Mouse (Mus musculus) adrenal gland, adult 10 weeks (tissue): ENCODE data around the gene Olfr718-ps1. TPM values are rescaled to one million over a fixed set of nuclear protein-coding genes. Genes with fewer than 3 reads are reported as not detected.

Source experiments
- polyA plus RNA-seq: library from polyadenylated mRNA; stranded (reverse); fragments of 350-450 nt; fragmentation: Illumina TruSeq; extraction: RNeasy Lipid Tissue Mini Kit (QIAGEN cat#74804); gene quantifications from one replicate; pipeline ENCODE4 v1.2.3, GENCODE M21; 2014; ENCODE audit warnings: low read depth, low replicate concordance

Gene Olfr718-ps1
- not detected for polyA plus RNA-seq

GRCm38 (mm10) chr5:143147481-143147880 is at the start of gene Olfr718-ps1:
Olfr718-ps1 (minus strand) TSS chr5:143147581.

GRCm38 (mm10) chr5:143180255-143181076 is 33.1 kb upstream of the Olfr718-ps1 start, which contains the start of the genes Rbak and Spdye4b:
Rbak (minus strand) TSS chr5:143180775.
Spdye4b (plus strand) TSS chr5:143181017.

DNA sequence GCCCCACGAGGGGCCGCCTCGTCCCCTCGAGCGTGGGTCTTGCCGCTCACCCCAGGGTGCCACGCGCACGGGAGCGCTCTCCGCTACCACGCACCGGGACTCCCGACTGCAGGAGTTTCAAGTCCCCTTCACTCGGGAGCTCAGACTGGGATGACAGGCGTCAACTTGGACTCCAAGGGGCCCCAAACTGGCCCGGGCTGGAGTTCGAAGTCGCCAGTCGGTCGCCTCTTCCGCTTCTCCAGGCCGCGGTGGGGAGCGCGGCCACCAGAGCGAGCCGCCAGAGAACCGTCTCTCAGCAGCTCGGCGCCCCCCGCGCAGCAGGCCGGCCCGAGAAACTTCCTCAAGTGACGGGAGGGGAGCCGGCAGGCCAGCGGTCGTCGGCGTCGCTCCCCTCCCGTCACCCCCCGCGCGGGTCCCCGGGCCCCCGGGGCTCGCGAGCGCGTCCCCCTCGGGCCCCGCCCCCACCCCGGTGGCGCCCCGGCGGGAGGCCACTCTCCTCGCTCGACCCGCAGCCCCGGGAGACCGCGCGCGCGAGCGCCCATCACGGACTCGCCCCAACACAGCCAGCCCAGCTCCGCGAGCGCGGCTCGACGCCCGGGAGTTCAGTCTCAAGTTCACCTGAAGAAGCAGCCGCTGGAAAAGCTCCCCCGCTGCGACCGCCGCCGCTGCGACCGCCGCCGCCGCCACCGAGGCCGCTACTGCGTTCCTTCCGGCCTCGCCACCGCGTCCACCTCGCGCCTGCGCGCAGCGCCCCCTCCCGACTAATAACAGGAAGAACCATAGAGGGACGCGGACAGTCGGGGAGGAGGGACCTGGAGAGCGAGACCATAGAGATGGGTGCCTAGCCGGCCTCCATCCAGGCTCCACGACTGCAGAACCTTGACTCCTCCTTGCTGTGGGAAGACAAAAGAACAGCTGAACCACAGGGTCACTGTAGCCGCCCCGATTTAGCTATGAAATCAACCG is 34.8 kb downstream of the Olfr718-ps1 start, which contains the start of gene Rnf216:
TSS of gene Rnf216 (minus strand) at position 714 of the 966 bp plus-strand sequence.

Other genes with a start within 250 kb of the Olfr718-ps1 start
- 1,855 TPM for gene Actb, start 240.8 kb downstream of the Olfr718-ps1 start, polyA plus RNA-seq
- gene Fscn1, start 187.2 kb downstream of the Olfr718-ps1 start, polyA plus RNA-seq, result 0.82 TPM
- gene Rnf216, start 34.6 kb downstream of the Olfr718-ps1 start, polyA plus RNA-seq, result 58.0 TPM
- 10.3 TPM for gene Rbak, start 33.2 kb upstream of the Olfr718-ps1 start, polyA plus RNA-seq
- gene Spdye4b, start 33.4 kb upstream of the Olfr718-ps1 start, polyA plus RNA-seq, result not detected
- not detected for gene Spdye4a, start 79.3 kb upstream of the Olfr718-ps1 start, polyA plus RNA-seq
- 15.7 TPM for gene Zfp12, start 87.6 kb upstream of the Olfr718-ps1 start, polyA plus RNA-seq
- 0.87 TPM for gene Zfp316, start 122.4 kb upstream of the Olfr718-ps1 start, polyA plus RNA-seq
- not detected for gene Zfp853, start 146.0 kb upstream of the Olfr718-ps1 start, polyA plus RNA-seq
- 2.2 TPM for gene E130309D02Rik, start 167.8 kb upstream of the Olfr718-ps1 start, polyA plus RNA-seq
- gene Zdhhc4, start 181.7 kb upstream of the Olfr718-ps1 start, polyA plus RNA-seq, result 7.6 TPM
- not detected for gene Grid2ip, start 209.8 kb upstream of the Olfr718-ps1 start, polyA plus RNA-seq